Mouse (Mus musculus): ENCODE results near the gene Abca4. TPM values are rescaled to one million over a fixed set of nuclear protein-coding genes. Genes with fewer than 3 reads are reported as not detected.
A peak's percentile ranks its signal among the peaks of the same experiment; 100 is the strongest.

Gene Abca4
- polyA plus RNA-seq (2014; fragmentation: Nextera tagmentation; extraction: Ambion mirVana): 1.5 and 1.8 TPM in 2 replicates

GRCm38 (mm10) chr3:122043799-122044547, at the start of gene Abca4:
TSS of gene Abca4 (plus strand) at chr3:122044443.
- Histone ChIP-seq H3K36me3 (ENCODE audit: control insufficient read depth, insufficient read depth, low read length) (no peaks in the 10 kb centered on the region), H3K4me2 (ENCODE audit: low read depth, low read length, severe bottlenecking) (peak within 1 kb of the TSS; percentile 49), H3K27me3 (ENCODE audit: control insufficient read depth, insufficient read depth, low read length) (peaks cover 60% of the 10 kb centered on the region), H3K4me1 (replicated peaks; ENCODE audit: control insufficient read depth, insufficient read depth, low read length) (peaks cover 35% of the 10 kb centered on the region), H3K9me3 (ENCODE audit: control insufficient read depth, low read length) (no peaks in the 10 kb centered on the region), H3K27ac (ENCODE audit: low read depth, low read length) (no peak within 1 kb of the TSS), H3K9ac (ENCODE audit: low read length) (peak within 1 kb of the TSS; percentile 21), H3K4me3 (ENCODE audit: low read depth, low read length) (peak within 1 kb of the TSS; percentile 21; the same call in 1 of the 2 replicates)
- ATAC-seq (replicated peaks; ENCODE audit: low FRiP score) (peak; percentile 59), DNase-seq (ENCODE audit: low spot score) (peak; percentile 77)
- under 1% methylated on average over 26 of the region's 26 CpGs for WGBS

GRCm38 (mm10) chr3:121995125-121995524, 49.1 kb upstream of the Abca4 start:
- no peak overlapping the region for H3K4me3 ChIP-seq (ENCODE audit: low read depth, low read length)
- H3K9ac ChIP-seq (ENCODE audit: low read length): no peak overlapping the region
- H3K27me3 ChIP-seq (ENCODE audit: control insufficient read depth, insufficient read depth, low read length): no peaks in the 10 kb centered on the region
- no peak for ATAC-seq (replicated peaks; ENCODE audit: low FRiP score)
- 68% methylated on average over 4 of the region's 4 CpGs for WGBS
- no peak for DNase-seq (ENCODE audit: low spot score)
- no peak overlapping the region for H3K4me2 ChIP-seq (ENCODE audit: low read depth, low read length, severe bottlenecking)
- H3K36me3 ChIP-seq (ENCODE audit: control insufficient read depth, insufficient read depth, low read length): no peaks in the 10 kb centered on the region
- H3K27ac ChIP-seq (ENCODE audit: low read depth, low read length): no peak overlapping the region
- no peaks in the 10 kb centered on the region for H3K9me3 ChIP-seq (ENCODE audit: control insufficient read depth, low read length)
- H3K4me1 ChIP-seq (replicated peaks; ENCODE audit: control insufficient read depth, insufficient read depth, low read length): no peaks in the 10 kb centered on the region

GRCm38 (mm10) chr3:121999934-122000333, 44.3 kb upstream of the Abca4 start:
- 87% methylated on average over 2 of the region's 2 CpGs for WGBS
- H3K4me1 ChIP-seq (replicated peaks; ENCODE audit: control insufficient read depth, insufficient read depth, low read length): no peaks in the 10 kb centered on the region
- no peak overlapping the region for H3K4me2 ChIP-seq (ENCODE audit: low read depth, low read length, severe bottlenecking)
- DNase-seq (ENCODE audit: low spot score) (no peak), ATAC-seq (replicated peaks; ENCODE audit: low FRiP score) (no peak)
- H3K9ac ChIP-seq (ENCODE audit: low read length): no peak overlapping the region
- H3K9me3 ChIP-seq (ENCODE audit: control insufficient read depth, low read length): no peaks in the 10 kb centered on the region
- no peak overlapping the region for H3K27ac ChIP-seq (ENCODE audit: low read depth, low read length)
- no peaks in the 10 kb centered on the region for H3K27me3 ChIP-seq (ENCODE audit: control insufficient read depth, insufficient read depth, low read length)
- H3K36me3 ChIP-seq (ENCODE audit: control insufficient read depth, insufficient read depth, low read length): no peaks in the 10 kb centered on the region
- no peak overlapping the region for H3K4me3 ChIP-seq (ENCODE audit: low read depth, low read length)

GRCm38 (mm10) chr3:122001568-122001967, 42.7 kb upstream of the Abca4 start:
- DNase-seq (ENCODE audit: low spot score) (no peak), ATAC-seq (replicated peaks; ENCODE audit: low FRiP score) (no peak)
- no peak overlapping the region for H3K4me2 ChIP-seq (ENCODE audit: low read depth, low read length, severe bottlenecking)
- 72% methylated on average over 6 of the region's 6 CpGs for whole genome bisulfite sequencing
- no peaks in the 10 kb centered on the region for H3K9me3 ChIP-seq (ENCODE audit: control insufficient read depth, low read length)
- no peaks in the 10 kb centered on the region for H3K4me1 ChIP-seq (replicated peaks; ENCODE audit: control insufficient read depth, insufficient read depth, low read length)
- no peaks in the 10 kb centered on the region for H3K36me3 ChIP-seq (ENCODE audit: control insufficient read depth, insufficient read depth, low read length)
- H3K27me3 ChIP-seq (ENCODE audit: control insufficient read depth, insufficient read depth, low read length): no peaks in the 10 kb centered on the region
- H3K9ac ChIP-seq (ENCODE audit: low read length): no peak overlapping the region
- H3K4me3 ChIP-seq (ENCODE audit: low read depth, low read length): no peak overlapping the region
- no peak overlapping the region for H3K27ac ChIP-seq (ENCODE audit: low read depth, low read length)

- H3K4me1 ChIP-seq (replicated peaks; ENCODE audit: control insufficient read depth, insufficient read depth, low read length): no peaks in the 10 kb centered on the region
- no peak for ATAC-seq (replicated peaks; ENCODE audit: low FRiP score)
- H3K36me3 ChIP-seq (ENCODE audit: control insufficient read depth, insufficient read depth, low read length): no peaks in the 10 kb centered on the region
- no peak overlapping the region for H3K9ac ChIP-seq (ENCODE audit: low read length)
- no peak overlapping the region for H3K27ac ChIP-seq (ENCODE audit: low read depth, low read length)
- no peaks in the 10 kb centered on the region for H3K9me3 ChIP-seq (ENCODE audit: control insufficient read depth, low read length)
- DNase-seq (ENCODE audit: low spot score): no peak
- H3K27me3 ChIP-seq (ENCODE audit: control insufficient read depth, insufficient read depth, low read length): no peaks in the 10 kb centered on the region
- H3K4me2 ChIP-seq (ENCODE audit: low read depth, low read length, severe bottlenecking): no peak overlapping the region
- WGBS: 94% methylated on average over 5 of the region's 5 CpGs
- no peak overlapping the region for H3K4me3 ChIP-seq (ENCODE audit: low read depth, low read length)
These were observed 34.4 kb upstream of the Abca4 start for GRCm38 (mm10) chr3:122009818-122010217.

GRCm38 (mm10) chr3:122010292-122010691, 34.0 kb upstream of the Abca4 start:
- Histone ChIP-seq H3K36me3 (ENCODE audit: control insufficient read depth, insufficient read depth, low read length) (no peaks in the 10 kb centered on the region), H3K4me2 (ENCODE audit: low read depth, low read length, severe bottlenecking) (no peak overlapping the region), H3K9ac (ENCODE audit: low read length) (no peak overlapping the region), H3K27ac (ENCODE audit: low read depth, low read length) (no peak overlapping the region), H3K9me3 (ENCODE audit: control insufficient read depth, low read length) (no peaks in the 10 kb centered on the region), H3K4me1 (replicated peaks; ENCODE audit: control insufficient read depth, insufficient read depth, low read length) (no peaks in the 10 kb centered on the region), H3K4me3 (ENCODE audit: low read depth, low read length) (no peak overlapping the region), H3K27me3 (ENCODE audit: control insufficient read depth, insufficient read depth, low read length) (no peaks in the 10 kb centered on the region)
- ATAC-seq (replicated peaks; ENCODE audit: low FRiP score): no peak
- 92% methylated on average over 5 of the region's 5 CpGs for WGBS
- no peak for DNase-seq (ENCODE audit: low spot score)

- Histone ChIP-seq H3K9me3 (ENCODE audit: control insufficient read depth, low read length) (no peaks in the 10 kb centered on the region), H3K36me3 (ENCODE audit: control insufficient read depth, insufficient read depth, low read length) (no peaks in the 10 kb centered on the region), H3K4me3 (ENCODE audit: low read depth, low read length) (no peak overlapping the region), H3K4me2 (ENCODE audit: low read depth, low read length, severe bottlenecking) (no peak overlapping the region), H3K4me1 (replicated peaks; ENCODE audit: control insufficient read depth, insufficient read depth, low read length) (no peaks in the 10 kb centered on the region), H3K27me3 (ENCODE audit: control insufficient read depth, insufficient read depth, low read length) (no peaks in the 10 kb centered on the region), H3K9ac (ENCODE audit: low read length) (no peak overlapping the region), H3K27ac (ENCODE audit: low read depth, low read length) (no peak overlapping the region)
- no peak for DNase-seq (ENCODE audit: low spot score)
- ATAC-seq (replicated peaks; ENCODE audit: low FRiP score): no peak
- WGBS: 70% methylated on average over 1 of the region's 1 CpGs
These were observed 31.8 kb upstream of the Abca4 start for GRCm38 (mm10) chr3:122012464-122012863.

- H3K4me3 ChIP-seq (ENCODE audit: low read depth, low read length): no peak overlapping the region
- whole genome bisulfite sequencing: 92% methylated on average over 7 of the region's 7 CpGs
- H3K9ac ChIP-seq (ENCODE audit: low read length): no peak overlapping the region
- no peak overlapping the region for H3K4me2 ChIP-seq (ENCODE audit: low read depth, low read length, severe bottlenecking)
- no peaks in the 10 kb centered on the region for H3K36me3 ChIP-seq (ENCODE audit: control insufficient read depth, insufficient read depth, low read length)
- ATAC-seq (replicated peaks; ENCODE audit: low FRiP score) (no peak), DNase-seq (ENCODE audit: low spot score) (no peak)
- no peaks in the 10 kb centered on the region for H3K27me3 ChIP-seq (ENCODE audit: control insufficient read depth, insufficient read depth, low read length)
- no peaks in the 10 kb centered on the region for H3K9me3 ChIP-seq (ENCODE audit: control insufficient read depth, low read length)
- no peak overlapping the region for H3K27ac ChIP-seq (ENCODE audit: low read depth, low read length)
- no peaks in the 10 kb centered on the region for H3K4me1 ChIP-seq (replicated peaks; ENCODE audit: control insufficient read depth, insufficient read depth, low read length)
These were observed 25.8 kb upstream of the Abca4 start for GRCm38 (mm10) chr3:122018421-122018820.

GRCm38 (mm10) chr3:122019159-122019558, 25.1 kb upstream of the Abca4 start:
- 89% methylated on average over 5 of the region's 5 CpGs for WGBS
- Histone ChIP-seq H3K4me1 (replicated peaks; ENCODE audit: control insufficient read depth, insufficient read depth, low read length) (no peaks in the 10 kb centered on the region), H3K4me3 (ENCODE audit: low read depth, low read length) (no peak overlapping the region), H3K27ac (ENCODE audit: low read depth, low read length) (no peak overlapping the region), H3K9ac (ENCODE audit: low read length) (no peak overlapping the region), H3K27me3 (ENCODE audit: control insufficient read depth, insufficient read depth, low read length) (no peaks in the 10 kb centered on the region), H3K36me3 (ENCODE audit: control insufficient read depth, insufficient read depth, low read length) (no peaks in the 10 kb centered on the region), H3K4me2 (ENCODE audit: low read depth, low read length, severe bottlenecking) (no peak overlapping the region), H3K9me3 (ENCODE audit: control insufficient read depth, low read length) (no peaks in the 10 kb centered on the region)
- DNase-seq (ENCODE audit: low spot score): no peak
- ATAC-seq (replicated peaks; ENCODE audit: low FRiP score): no peak
